Mouse (Mus musculus): Measurements from ENCODE around the gene Hmgxb4.

GRCm38 (mm10) chr8:75035640-75036039, 42.5 kb downstream of the Hmgxb4 start:
- no peak for TF ChIP-seq E2F4 (IDR thresholded peaks at IDR 0.05; ENCODE audit: borderline replicate concordance, low read depth, low read length)
- no peak for TF ChIP-seq ZC3H11A (IDR thresholded peaks at IDR 0.05; ENCODE audit: low read depth, low read length)
- no peak for TF ChIP-seq CHD2 (IDR thresholded peaks at IDR 0.05; ENCODE audit: low read length)
- no peak for TF ChIP-seq TCF12 (IDR thresholded peaks at IDR 0.05; ENCODE audit: low read depth, low read length)
- no peak for TF ChIP-seq CTCF (IDR thresholded peaks at IDR 0.05 in 2 of 3, conservative IDR thresholded peaks at IDR 0.05 in 1 of 3; ENCODE audit: control insufficient read depth in 1 of 3, insufficient read depth in 1 of 3, low read depth in 2 of 3, low read length in 3 of 3, poor library complexity in 1 of 3, severe bottlenecking in 1 of 3)
